Mouse (Mus musculus): ENCODE measurements around the gene Ppp4r3b. TPM values are rescaled to one million over a fixed set of nuclear protein-coding genes. Genes with fewer than 3 reads are reported as not detected.

The Ppp4r3b gene
- polyA plus RNA-seq (2015; fragmentation: Nextera tagmentation; extraction: Ambion mirVana): 80.1 and 104 TPM in 2 replicates

- Histone ChIP-seq H3K4me1 (replicated peaks) (0 out of 2 replicates have a peak, but pooled peaks cover 4% of the 10 kb centered on the region), H3K4me2 (replicated peaks) (peak within 1 kb of the TSS; percentile 81), H3K36me3 (no peaks in the 10 kb centered on the region), H3K9me3 (no peaks in the 10 kb centered on the region), H3K4me3 (replicated peaks) (peak within 1 kb of the TSS; percentile 90), H3K27ac (peak within 1 kb of the TSS; percentile 96), H3K9ac (peak within 1 kb of the TSS; percentile 97), H3K27me3 (replicated peaks) (no peaks in the 10 kb centered on the region)
- under 1% methylated on average over 50 of the region's 50 CpGs for WGBS
- ATAC-seq: peak; percentile 96
These were observed at the start of gene Ppp4r3b for GRCm38 (mm10) chr11:29172563-29173124. Gene Ppp4r3b (plus strand): TSS chr11:29172890.

DNA sequence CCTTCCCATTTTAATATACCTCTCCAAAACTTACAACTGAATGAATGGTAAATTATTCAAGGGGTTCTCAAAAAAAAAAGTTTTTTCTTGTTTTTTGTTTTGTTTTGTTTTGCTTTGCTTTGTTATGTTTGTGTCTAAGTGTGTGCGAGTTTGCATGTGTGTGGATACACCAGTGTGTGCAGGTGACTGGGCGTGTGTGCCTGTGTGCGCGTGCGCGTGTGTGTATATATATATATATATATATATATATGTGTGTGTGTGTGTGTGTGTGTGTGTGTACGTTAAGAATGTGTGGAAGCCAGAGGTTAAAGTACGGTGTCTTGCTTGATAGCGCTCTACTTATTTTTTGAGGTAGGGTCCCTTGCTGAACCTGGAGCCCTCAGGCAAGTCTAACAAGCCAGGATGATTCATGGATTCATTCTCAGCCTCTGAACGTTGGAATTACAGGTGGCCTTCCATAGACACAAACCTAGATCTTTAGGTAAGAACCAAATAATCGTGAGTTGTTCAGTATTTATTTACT lies 42.8 kb upstream of the Ppp4r3b start:
- Histone ChIP-seq H3K27ac (no peak overlapping the region), H3K4me3 (replicated peaks) (peak overlapping the region; percentile 84)

GRCm38 (mm10) chr11:29130385-29131355 lies 42.0 kb upstream of the Ppp4r3b start, which contains the start of gene Pnpt1:
Gene Pnpt1 (plus strand): TSS chr11:29130744.
- H3K27ac ChIP-seq: peak within 1 kb of the TSS; percentile 84
- H3K36me3 ChIP-seq: peaks cover 4% of the 10 kb centered on the region; the same call in 1 of the 2 replicates
- peak within 1 kb of the TSS; percentile 79 for H3K9ac ChIP-seq
- peak; percentile 100 for ATAC-seq
- no peaks in the 10 kb centered on the region for H3K9me3 ChIP-seq
- H3K4me2 ChIP-seq (replicated peaks): peak within 1 kb of the TSS; percentile 55
- WGBS: 3% methylated on average over 50 of the region's 50 CpGs
- peak within 1 kb of the TSS; percentile 84 for H3K4me3 ChIP-seq (replicated peaks)
- H3K27me3 ChIP-seq (replicated peaks): no peaks in the 10 kb centered on the region
- H3K4me1 ChIP-seq (replicated peaks): no peaks in the 10 kb centered on the region

More for the DNA sequence above, 42.8 kb upstream of the Ppp4r3b start:
- peak; percentile 80 for ATAC-seq
- Histone ChIP-seq H3K9me3 (no peaks in the 10 kb centered on the region), H3K9ac (peak overlapping the region; percentile 79; the same call in 1 of the 2 replicates), H3K36me3 (peaks cover 4% of the 10 kb centered on the region; the same call in 1 of the 2 replicates), H3K4me1 (replicated peaks) (no peaks in the 10 kb centered on the region), H3K27me3 (replicated peaks) (no peaks in the 10 kb centered on the region), H3K4me2 (replicated peaks) (peak overlapping the region; percentile 55)
- WGBS: 48% methylated on average over 11 of the region's 11 CpGs

DNA sequence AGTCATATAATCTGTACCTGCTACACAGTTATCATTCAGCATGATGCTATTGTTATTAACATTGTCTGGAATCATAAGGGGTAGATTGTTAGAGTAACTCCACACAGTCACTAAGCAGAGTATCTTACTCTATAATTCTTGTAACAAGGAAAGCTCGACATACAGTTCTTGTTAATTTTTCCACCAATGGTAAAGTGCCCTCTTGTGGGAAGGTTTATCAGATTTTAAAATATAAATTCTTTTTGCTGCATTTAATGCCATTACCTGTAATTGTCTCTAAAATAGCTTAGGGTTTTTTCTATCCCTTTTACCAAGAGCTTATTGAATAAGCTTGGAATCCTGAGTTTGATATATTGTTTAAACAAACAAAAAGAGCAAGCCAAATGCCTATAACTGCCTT lies 32.0 kb upstream of the Ppp4r3b start:
- no peaks in the 10 kb centered on the region for H3K27me3 ChIP-seq (replicated peaks)
- H3K4me3 ChIP-seq (replicated peaks): no peak overlapping the region
- no peak overlapping the region for H3K27ac ChIP-seq
- no peak overlapping the region for H3K9ac ChIP-seq
- ATAC-seq: no peak
- no peaks in the 10 kb centered on the region for H3K4me1 ChIP-seq (replicated peaks)
- no peaks in the 10 kb centered on the region for H3K36me3 ChIP-seq
- WGBS: 72% methylated on average over 1 of the region's 1 CpGs
- H3K4me2 ChIP-seq (replicated peaks): no peak overlapping the region
- no peaks in the 10 kb centered on the region for H3K9me3 ChIP-seq

- no peak for ATAC-seq
- no peaks in the 10 kb centered on the region for H3K27me3 ChIP-seq (replicated peaks)
- WGBS: 86% methylated on average over 2 of the region's 2 CpGs
- no peak overlapping the region for H3K4me2 ChIP-seq (replicated peaks)
- H3K4me3 ChIP-seq (replicated peaks): no peak overlapping the region
- no peaks in the 10 kb centered on the region for H3K4me1 ChIP-seq (replicated peaks)
- no peaks in the 10 kb centered on the region for H3K9me3 ChIP-seq
- no peak overlapping the region for H3K27ac ChIP-seq
- 0 out of 2 replicates have a peak, but pooled peaks cover 2% of the 10 kb centered on the region for H3K36me3 ChIP-seq
- no peak overlapping the region for H3K9ac ChIP-seq
These were observed 23.8 kb upstream of the Ppp4r3b start for GRCm38 (mm10) chr11:29148901-29149300.

DNA sequence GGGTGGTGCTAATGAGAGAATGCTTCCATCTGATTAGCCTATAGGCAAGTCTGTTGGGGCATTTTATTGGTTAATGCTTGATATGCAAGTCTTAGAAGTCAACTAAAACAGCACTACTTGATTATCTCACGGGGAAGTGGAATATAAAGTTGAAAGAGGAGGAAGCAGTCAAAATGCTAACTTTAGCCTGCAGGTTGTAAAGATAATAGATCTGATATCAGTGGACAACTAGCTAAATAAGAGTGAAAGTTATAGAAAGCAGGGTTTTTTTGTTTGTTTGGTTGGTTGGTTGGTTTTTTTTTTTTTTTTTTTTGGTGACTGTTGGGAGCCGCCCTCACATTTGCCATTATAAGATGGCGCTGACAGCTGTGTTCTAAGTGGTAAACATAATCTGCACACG lies 9.1 kb upstream of the Ppp4r3b start:
- Histone ChIP-seq H3K36me3 (0 out of 2 replicates have a peak, but pooled peaks cover 3% of the 10 kb centered on the region), H3K4me3 (replicated peaks) (no peak overlapping the region), H3K4me2 (replicated peaks) (no peak overlapping the region), H3K4me1 (replicated peaks) (no peaks in the 10 kb centered on the region), H3K27me3 (replicated peaks) (no peaks in the 10 kb centered on the region), H3K9me3 (no peaks in the 10 kb centered on the region), H3K27ac (no peak overlapping the region), H3K9ac (no peak overlapping the region)
- WGBS: 87% methylated on average over 4 of the region's 4 CpGs
- ATAC-seq: no peak

- peak overlapping the region; percentile 51 for H3K9ac ChIP-seq
- H3K4me3 ChIP-seq (replicated peaks): peak overlapping the region; percentile 90
- no peaks in the 10 kb centered on the region for H3K27me3 ChIP-seq (replicated peaks)
- H3K4me1 ChIP-seq (replicated peaks): 0 out of 2 replicates have a peak, but pooled peaks cover 4% of the 10 kb centered on the region
- peak overlapping the region; percentile 81 for H3K4me2 ChIP-seq (replicated peaks)
- WGBS: under 1% methylated on average over 34 of the region's 34 CpGs
- ATAC-seq: peak; percentile 60
- no peaks in the 10 kb centered on the region for H3K36me3 ChIP-seq
- no peaks in the 10 kb centered on the region for H3K9me3 ChIP-seq
- H3K27ac ChIP-seq: peak overlapping the region; percentile 64
These were observed 715 bp upstream of the Ppp4r3b start for GRCm38 (mm10) chr11:29171959-29172391.

- Histone ChIP-seq H3K4me1 (replicated peaks) (0 out of 2 replicates have a peak, but pooled peaks cover 4% of the 10 kb centered on the region), H3K9me3 (no peaks in the 10 kb centered on the region), H3K36me3 (no peaks in the 10 kb centered on the region), H3K27ac (peak overlapping the region; percentile 96), H3K4me2 (replicated peaks) (peak overlapping the region; percentile 58), H3K9ac (peak overlapping the region; percentile 97), H3K4me3 (replicated peaks) (peak overlapping the region; percentile 90), H3K27me3 (replicated peaks) (no peaks in the 10 kb centered on the region)
- WGBS: under 1% methylated on average over 38 of the region's 38 CpGs
- peak; percentile 71 for ATAC-seq
These were observed 488 bp downstream of the Ppp4r3b start for GRCm38 (mm10) chr11:29173125-29173631.

DNA sequence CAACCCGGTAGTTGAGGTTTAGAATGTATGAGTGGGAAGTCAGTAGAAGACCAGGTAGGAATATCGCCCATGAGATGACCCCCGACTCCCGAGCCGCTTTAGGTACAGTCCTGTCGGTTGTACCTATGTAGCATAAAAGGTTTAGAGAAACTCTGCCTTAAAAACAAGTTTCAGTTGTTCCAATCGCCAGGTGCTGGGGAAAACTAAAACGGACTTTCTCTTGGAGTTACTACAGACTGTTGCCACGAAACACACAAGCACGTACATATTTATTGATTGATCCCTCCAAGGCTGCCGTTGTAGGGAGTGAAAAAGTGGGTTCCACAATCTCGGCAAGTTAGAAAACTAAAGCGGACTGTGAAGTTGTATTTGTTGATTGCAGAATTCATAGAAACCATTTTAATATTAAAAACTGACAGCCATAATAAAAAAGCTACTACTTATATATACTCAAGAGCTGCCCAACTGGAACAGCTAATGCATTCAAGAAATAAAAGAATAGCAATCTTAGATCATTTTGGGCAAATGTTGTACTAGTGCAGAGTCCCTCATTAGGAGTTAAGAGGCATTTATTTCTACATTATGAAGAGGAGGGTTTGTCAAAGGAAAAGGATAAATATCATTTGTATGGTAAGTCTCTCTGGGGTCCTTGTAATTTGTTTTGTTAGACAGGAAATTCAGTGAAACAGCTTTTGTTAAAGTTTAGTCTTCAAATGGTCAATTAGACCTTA lies 1.2 kb downstream of the Ppp4r3b start:
- WGBS: 4% methylated on average over 13 of the region's 13 CpGs
- Histone ChIP-seq H3K4me1 (replicated peaks) (0 out of 2 replicates have a peak, but pooled peaks cover 4% of the 10 kb centered on the region), H3K9ac (peak overlapping the region; percentile 97), H3K4me2 (replicated peaks) (peak overlapping the region; percentile 58), H3K9me3 (no peaks in the 10 kb centered on the region), H3K36me3 (no peaks in the 10 kb centered on the region), H3K27me3 (replicated peaks) (no peaks in the 10 kb centered on the region), H3K27ac (no peak overlapping the region), H3K4me3 (replicated peaks) (peak overlapping the region; percentile 90)
- ATAC-seq: no peak; the same call in 1 of the 2 replicates

DNA sequence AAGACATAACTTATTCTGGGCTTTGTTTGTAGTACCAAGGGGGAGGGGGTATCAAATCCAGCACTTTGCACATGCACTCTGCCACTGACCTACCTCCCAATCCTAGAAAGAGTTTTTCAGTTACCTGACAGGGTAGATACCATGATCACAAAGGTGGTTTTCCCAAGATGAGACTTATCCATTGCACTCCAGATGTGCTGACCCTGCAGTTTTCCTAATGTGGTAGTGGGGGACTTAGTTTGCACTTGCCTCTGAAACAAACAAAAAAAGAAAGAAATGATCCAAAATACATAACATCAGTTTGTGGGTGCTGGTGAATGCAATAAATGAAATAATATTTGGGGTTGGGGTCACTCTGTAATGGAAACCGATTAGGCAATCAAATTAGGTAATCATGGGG lies 6.6 kb downstream of the Ppp4r3b start:
- no peak overlapping the region for H3K4me3 ChIP-seq (replicated peaks)
- no peaks in the 10 kb centered on the region for H3K27me3 ChIP-seq (replicated peaks)
- peaks cover 4% of the 10 kb centered on the region; the same call in 1 of the 2 replicates for H3K36me3 ChIP-seq
- no peak overlapping the region for H3K9ac ChIP-seq
- no peak for ATAC-seq
- no peaks in the 10 kb centered on the region for H3K9me3 ChIP-seq
- H3K4me2 ChIP-seq (replicated peaks): no peak overlapping the region
- H3K4me1 ChIP-seq (replicated peaks): no peaks in the 10 kb centered on the region
- 95% methylated on average over 1 of the region's 1 CpGs for WGBS
- no peak overlapping the region for H3K27ac ChIP-seq

- no peak overlapping the region for H3K4me2 ChIP-seq (replicated peaks)
- H3K4me1 ChIP-seq (replicated peaks): no peaks in the 10 kb centered on the region
- WGBS: 87% methylated on average over 3 of the region's 3 CpGs
- H3K36me3 ChIP-seq: peaks cover 4% of the 10 kb centered on the region; the same call in 1 of the 2 replicates
- H3K27ac ChIP-seq: no peak overlapping the region
- ATAC-seq: no peak
- no peak overlapping the region for H3K4me3 ChIP-seq (replicated peaks)
- H3K9ac ChIP-seq: no peak overlapping the region
- no peaks in the 10 kb centered on the region for H3K27me3 ChIP-seq (replicated peaks)
- H3K9me3 ChIP-seq: no peaks in the 10 kb centered on the region
These were observed 8.0 kb downstream of the Ppp4r3b start for GRCm38 (mm10) chr11:29180657-29181056.
